Mouse (Mus musculus) cerebellum, adult 11 months (tissue): ENCODE results near the gene Snx8.
"Not testable (repeated sequence)": the region's sequence is repeated elsewhere in the genome, so short reads cannot be mapped to it uniquely, and the experiment has no call there.

ENCODE experiments used
- DNase-seq: peaks from one replicate; pipeline ENCODE4 v3.0.0; 2022

Snx8 gene

DNA sequence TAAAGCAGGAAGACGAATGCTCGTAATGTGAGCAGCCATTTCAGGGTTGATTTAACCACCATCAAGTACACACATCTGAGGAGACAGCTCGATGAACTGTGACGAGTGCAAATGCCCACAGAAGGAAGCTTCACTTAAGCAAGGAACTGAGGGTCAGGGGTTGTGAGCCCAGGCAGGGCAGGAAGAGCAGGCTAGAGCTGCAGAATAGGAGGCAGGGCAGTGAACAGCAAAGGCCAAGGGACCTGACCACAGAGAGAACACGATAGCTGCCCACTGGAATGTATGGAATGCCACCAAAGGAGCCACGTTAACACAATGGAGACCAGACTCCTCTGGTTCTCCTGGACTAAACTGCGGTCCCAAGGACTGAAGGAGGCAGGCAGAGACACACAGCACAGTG lies 5.5 kb downstream of the Snx8 start:
- DNase-seq = no peak

GRCm38 (mm10) chr5:140382688-140383087 lies 6.4 kb downstream of the Snx8 start:
- no peak for DNase-seq

GRCm38 (mm10) chr5:140381156-140381555 lies 7.9 kb downstream of the Snx8 start:
- no peak for DNase-seq

DNA sequence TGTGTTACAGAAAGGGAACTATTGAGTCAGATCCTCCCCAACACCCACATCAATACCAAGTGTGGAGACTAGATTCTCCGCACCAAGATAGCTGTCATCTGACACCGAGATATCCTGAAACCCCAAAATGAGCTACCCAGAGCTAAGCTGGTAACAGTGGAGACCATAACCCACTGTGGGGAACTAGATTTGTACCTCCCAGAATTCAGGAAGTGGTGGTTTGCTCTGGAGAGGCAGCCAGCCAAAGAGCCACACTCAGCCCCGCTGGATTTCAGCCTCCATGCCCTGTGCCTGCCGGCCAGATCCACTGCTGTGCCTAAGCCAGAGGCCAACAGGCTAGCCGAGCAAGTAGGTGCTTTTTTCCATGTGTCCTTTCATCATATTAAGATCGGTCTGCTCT lies 9.8 kb downstream of the Snx8 start:
- no peak for DNase-seq

DNA sequence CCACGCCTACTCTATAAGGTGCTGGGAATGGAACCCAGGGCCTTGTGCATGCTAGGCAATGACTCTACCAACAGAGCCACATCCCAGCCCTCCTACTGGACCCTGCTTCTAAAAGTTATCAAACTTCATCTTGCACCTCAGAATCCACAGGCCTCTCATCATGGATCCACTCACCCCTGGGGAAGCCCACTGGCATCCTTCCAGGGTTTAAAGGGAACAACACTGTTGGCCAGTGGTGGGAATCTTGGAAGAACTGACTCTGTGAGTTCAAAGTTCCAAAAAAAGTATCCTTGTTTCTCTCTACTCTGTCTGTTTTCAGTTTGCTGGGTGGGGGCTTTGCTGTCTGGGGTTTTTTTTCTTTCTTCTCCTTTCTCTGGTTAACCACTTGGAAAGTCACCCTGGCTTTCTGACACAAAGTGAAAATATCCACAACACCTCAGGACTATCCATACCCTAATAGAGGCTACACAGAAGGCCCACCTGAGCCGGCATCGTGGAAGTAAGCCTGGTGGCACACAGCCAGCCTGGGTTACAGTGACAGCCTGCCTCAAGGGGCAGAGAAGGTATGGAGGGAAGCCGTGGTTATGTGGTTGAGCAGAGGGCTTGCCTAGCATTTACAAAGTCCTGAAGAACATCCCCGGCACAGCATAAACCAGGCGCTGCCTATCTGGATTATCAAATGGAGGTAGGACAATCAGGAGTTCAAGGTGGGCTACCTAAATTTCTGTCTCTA lies 10.8 kb downstream of the Snx8 start:
- no peak for DNase-seq

DNA sequence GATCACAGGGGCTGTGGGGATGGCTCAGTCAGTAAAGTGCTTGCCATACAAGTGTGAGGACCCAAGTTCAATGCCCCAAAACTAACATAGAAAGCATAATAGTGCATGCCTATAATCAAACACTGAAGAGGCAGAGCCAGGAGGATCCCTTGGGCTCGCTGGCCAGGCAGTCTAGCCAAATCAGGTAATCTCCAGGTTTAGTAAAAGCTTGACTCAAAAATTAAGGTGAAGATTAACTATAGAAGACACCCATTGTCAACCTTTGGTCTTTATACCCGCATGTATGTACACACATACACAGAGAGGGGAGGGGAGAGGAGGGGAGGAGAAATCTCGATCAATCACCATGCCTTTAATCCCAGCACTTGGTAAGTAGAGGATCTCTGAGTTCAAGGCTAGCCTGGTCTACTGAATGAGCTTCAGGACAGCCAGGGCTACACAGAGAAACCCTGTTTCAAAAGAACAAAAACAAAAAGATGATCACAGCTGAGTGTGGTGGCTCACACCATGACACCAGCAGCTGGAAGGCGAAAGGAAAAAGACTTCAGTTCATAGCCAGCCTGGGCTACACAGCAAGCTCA lies 13.7 kb downstream of the Snx8 start:
- no peak for DNase-seq

- DNase-seq = no peak
Measured at GRCm38 (mm10) chr5:140374226-140374625, 14.8 kb downstream of the Snx8 start.

DNA sequence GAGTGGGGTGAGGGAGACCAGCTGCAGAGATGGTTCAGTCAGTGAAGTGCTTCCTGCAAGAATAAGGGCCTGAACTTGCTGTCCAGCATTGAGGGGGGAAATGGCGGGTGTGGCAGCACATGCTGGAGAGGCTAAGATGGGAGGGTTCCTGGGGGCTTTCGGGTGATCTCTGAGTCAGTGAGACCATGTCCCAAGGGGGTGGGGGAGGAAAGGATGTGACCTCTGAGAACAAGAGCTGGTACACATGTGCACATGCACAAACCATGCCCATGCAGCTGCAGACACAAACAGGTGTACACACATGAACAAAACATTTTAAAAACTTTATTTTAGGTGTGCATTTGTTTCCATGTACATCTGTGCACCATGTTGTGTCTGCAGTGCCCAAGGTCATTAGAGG lies 15.4 kb downstream of the Snx8 start:
- no peak for DNase-seq

DNA sequence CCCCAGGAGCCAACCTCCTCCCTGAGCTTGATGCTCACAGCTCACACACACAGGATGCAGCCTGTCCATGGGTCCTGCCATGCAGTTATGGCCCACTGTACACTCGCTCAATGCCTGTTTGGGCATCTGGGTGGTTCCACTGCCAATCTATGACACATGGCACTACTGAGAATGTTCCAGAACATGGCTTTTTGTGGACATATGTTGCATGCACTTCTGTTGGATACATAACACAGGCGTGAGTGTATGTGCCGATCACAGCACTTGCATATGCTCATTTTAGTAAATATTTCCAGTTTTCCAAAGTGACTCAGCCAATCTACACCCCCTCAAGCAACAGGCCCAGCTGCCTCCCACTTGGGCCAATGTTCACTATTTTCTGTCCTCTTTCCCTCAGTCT lies 17.4 kb downstream of the Snx8 start:
- DNase-seq = no peak

GRCm38 (mm10) chr5:140370446-140371254 lies 18.4 kb downstream of the Snx8 start:
- DNase-seq = no peak

- DNase-seq = no peak
Measured at GRCm38 (mm10) chr5:140369466-140369865, 19.6 kb downstream of the Snx8 start.

DNA sequence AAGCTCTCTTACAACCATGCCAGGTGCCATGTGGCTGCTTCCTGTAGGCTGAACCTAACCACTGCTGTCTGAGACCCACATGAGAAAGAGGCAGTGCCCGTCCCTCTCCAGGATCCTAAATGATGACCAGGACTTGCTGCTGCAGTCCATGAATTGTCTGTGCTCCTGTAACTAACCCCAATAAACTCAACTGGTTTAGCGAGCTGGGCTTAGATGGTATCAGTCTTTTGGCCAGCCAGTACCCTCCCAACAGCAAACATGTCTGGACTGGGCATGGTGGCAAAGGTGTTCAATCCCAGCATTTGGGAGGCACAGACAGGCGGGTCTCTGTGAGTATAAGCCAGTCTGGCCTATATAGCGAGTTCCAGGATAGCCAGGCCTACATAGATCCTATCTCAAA lies 20.1 kb downstream of the Snx8 start:
- no peak for DNase-seq

- DNase-seq = not testable (repeated sequence)
Measured at GRCm38 (mm10) chr5:140368126-140368525, 20.9 kb downstream of the Snx8 start.

DNA sequence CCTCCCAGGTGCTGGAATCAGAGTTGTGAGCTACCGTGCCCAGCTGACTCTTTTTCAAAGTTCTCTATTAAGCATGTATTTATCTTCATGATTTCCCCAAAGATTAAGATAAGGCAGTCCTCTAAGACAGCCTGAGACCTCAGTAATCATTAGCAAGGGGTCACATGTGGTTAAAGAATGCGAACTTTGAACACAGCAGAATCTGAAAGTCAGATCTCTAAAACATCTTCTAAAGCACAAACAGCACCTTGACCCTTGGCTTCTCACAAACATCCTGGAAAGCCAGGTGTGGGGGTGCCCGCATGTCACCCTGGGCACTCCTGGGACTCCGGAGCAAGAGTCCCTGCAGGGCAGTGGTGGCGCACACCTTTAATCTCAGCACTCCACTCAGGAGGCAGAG lies 24.6 kb downstream of the Snx8 start:
- DNase-seq = no peak

- no peak for DNase-seq
Measured at GRCm38 (mm10) chr5:140359930-140360674, 29.0 kb downstream of the Snx8 start.

DNA sequence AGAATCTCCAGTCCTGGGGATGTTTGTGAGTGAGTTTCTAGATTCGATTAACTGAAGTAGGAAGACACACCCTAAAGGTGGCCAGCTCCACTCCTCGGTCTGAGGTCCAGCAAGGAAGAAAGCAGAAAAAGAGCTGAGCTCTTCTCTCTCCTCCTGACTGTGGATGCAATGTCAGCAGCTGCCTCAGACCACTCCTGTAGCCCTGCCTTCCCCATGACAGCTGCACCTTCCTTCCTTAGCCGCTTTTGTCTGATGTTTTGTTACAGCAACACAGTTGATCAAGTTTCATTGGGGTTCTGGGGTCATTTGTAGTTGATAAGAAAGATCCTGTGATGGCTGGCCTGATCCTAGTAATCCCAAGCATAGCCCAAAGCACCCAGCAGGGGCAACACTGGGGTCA lies 31.6 kb downstream of the Snx8 start:
- no peak for DNase-seq

DNA sequence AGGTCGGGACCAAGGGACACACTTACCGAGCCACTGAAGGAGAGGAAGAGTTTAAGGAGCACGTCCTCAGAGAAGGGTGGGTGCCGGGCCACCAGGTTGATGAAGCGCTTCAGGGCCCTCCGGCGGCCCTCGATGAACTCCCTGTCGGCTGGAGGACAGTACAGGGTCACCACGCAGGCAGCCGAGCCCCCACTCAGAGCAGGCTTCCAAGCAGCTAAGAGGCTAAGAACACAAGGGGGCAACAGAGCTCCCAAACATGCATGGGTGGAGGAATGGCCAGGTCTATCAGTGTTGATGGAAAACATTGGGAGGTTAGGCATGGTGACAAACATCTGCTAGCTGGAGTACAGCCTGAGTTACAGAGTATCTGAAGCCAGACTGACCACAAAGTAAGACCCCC lies 33.1 kb downstream of the Snx8 start:
- no peak for DNase-seq

GRCm38 (mm10) chr5:140352352-140352751 lies 36.7 kb downstream of the Snx8 start:
- DNase-seq = no peak

GRCm38 (mm10) chr5:140350731-140351497 lies 38.1 kb downstream of the Snx8 start:
- no peak for DNase-seq

GRCm38 (mm10) chr5:140349882-140350281 lies 39.2 kb downstream of the Snx8 start:
- DNase-seq = no peak

- DNase-seq = no peak
Measured at GRCm38 (mm10) chr5:140346050-140346449, 43.0 kb downstream of the Snx8 start.

DNA sequence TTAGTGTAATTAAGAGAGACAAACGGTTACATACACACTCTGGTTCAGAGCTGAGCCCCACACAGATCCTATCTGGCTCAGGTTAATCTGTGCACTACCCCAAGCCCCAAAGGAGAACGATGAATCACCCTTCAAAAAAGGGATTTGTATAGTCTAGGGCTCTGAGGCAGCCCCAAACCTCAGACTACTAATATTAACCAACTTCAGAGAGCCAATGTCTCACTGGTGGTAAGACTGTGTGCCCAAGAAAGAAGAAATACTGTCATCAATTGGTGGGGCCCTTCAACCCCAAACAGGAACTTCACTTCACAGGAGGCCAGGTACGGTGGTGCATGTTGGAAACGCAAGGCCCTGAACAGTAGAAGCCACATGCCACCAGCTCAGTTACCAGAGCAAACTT lies 43.8 kb downstream of the Snx8 start:
- DNase-seq = no peak

DNA sequence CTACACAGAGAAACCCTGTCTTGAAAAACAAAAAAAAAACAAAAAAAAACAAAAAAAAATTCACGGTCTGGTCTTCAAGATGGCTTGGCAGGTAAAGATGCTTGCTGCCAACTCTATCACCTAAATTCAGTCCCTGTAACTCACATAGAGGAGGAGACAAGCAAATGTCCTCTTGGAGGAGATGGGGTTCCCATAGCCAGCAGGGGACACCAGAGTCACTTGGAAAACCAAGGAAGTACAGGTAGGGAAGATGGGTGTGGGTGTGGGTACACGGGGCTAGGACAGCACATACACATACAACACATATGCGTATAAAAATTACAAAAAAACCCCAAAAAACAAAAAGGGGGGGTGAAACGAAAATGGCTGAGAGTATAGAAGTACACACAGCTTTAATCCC lies 46.2 kb downstream of the Snx8 start:
- DNase-seq = no peak
